Mouse (Mus musculus) kidney, postnatal 4 days (tissue): Measurements from ENCODE around the gene A3galt2.

Source experiments
- DNase-seq, 2 experiments: peaks; one replicate each; pipeline ENCODE4 v3.0.0; 2021; ENCODE audit warnings: mixed read lengths in 2 of 2

A3galt2 gene

GRCm38 (mm10) chr4:128755064-128755463 lies at the start of gene A3galt2:
A3galt2 (plus strand) TSS chr4:128755364.
- DNase-seq: no peak

GRCm38 (mm10) chr4:128706626-128707025 lies 48.5 kb upstream of the A3galt2 start:
- DNase-seq: peak; percentile 63 to 76

GRCm38 (mm10) chr4:128707384-128707783 lies 47.8 kb upstream of the A3galt2 start:
- no peak for DNase-seq

GRCm38 (mm10) chr4:128709061-128709780 lies 45.9 kb upstream of the A3galt2 start:
- no peak for DNase-seq

GRCm38 (mm10) chr4:128709781-128710166 lies 45.4 kb upstream of the A3galt2 start:
- DNase-seq: no peak

GRCm38 (mm10) chr4:128710286-128710685 lies 44.9 kb upstream of the A3galt2 start:
- DNase-seq: no peak

GRCm38 (mm10) chr4:128710800-128711199 lies 44.4 kb upstream of the A3galt2 start:
- DNase-seq: no peak

GRCm38 (mm10) chr4:128711455-128712135 lies 43.6 kb upstream of the A3galt2 start:
- DNase-seq: peak; percentile 94 to 95

GRCm38 (mm10) chr4:128712136-128712655 lies 43.0 kb upstream of the A3galt2 start:
- peak in 1 of 2 experiments; percentile 57 for DNase-seq

- DNase-seq: no peak
Measured at GRCm38 (mm10) chr4:128712941-128713340, 42.2 kb upstream of the A3galt2 start.

GRCm38 (mm10) chr4:128715241-128716204 lies 39.6 kb upstream of the A3galt2 start:
- peak; percentile 77 to 81 for DNase-seq

- no peak for DNase-seq
Measured at GRCm38 (mm10) chr4:128716279-128716678, 38.9 kb upstream of the A3galt2 start.

- DNase-seq: no peak
Measured at GRCm38 (mm10) chr4:128716731-128717130, 38.4 kb upstream of the A3galt2 start.

- DNase-seq: peak; percentile 79 to 85
Measured at GRCm38 (mm10) chr4:128720110-128720509, 35.1 kb upstream of the A3galt2 start.

- peak; percentile 49 to 66 for DNase-seq
Measured at GRCm38 (mm10) chr4:128721061-128721648, 34.0 kb upstream of the A3galt2 start.

GRCm38 (mm10) chr4:128721761-128722160 lies 33.4 kb upstream of the A3galt2 start:
- DNase-seq: no peak

GRCm38 (mm10) chr4:128722932-128723331 lies 32.2 kb upstream of the A3galt2 start:
- DNase-seq: no peak

GRCm38 (mm10) chr4:128723431-128723830 lies 31.7 kb upstream of the A3galt2 start:
- DNase-seq: no peak

- DNase-seq: no peak
Measured at GRCm38 (mm10) chr4:128724059-128724458, 31.1 kb upstream of the A3galt2 start.

- DNase-seq: peak; percentile 88 to 93
Measured at GRCm38 (mm10) chr4:128727019-128727720, 28.0 kb upstream of the A3galt2 start.

- peak; percentile 65 to 76 for DNase-seq
Measured at GRCm38 (mm10) chr4:128727721-128728430, 27.3 kb upstream of the A3galt2 start.
